Mouse (Mus musculus) gastrocnemius, postnatal 10 days (tissue): ENCODE data around the gene Dph2. TPM values are rescaled to one million over a fixed set of nuclear protein-coding genes. Genes with fewer than 3 reads are reported as not detected.

Experiments used
- total RNA-seq, 2 experiments: library from RNA; stranded (reverse); gene quantifications; 2 replicates each; pipeline ENCODE4 v1.2.3; 2021

The Dph2 gene
- total RNA-seq, 2 experiments from 2014 or later: 3.1 to 3.3 TPM

Other genes starting within 250 kb of the Dph2 start
- 10 to 100 TPM; 18.8 to 22.7 TPM for gene Dmap1, start 209.8 kb downstream of the Dph2 start, total RNA-seq
- not detected for gene Gm12845, start 167.6 kb downstream of the Dph2 start, total RNA-seq
- not detected for gene Klf17, start 126.4 kb downstream of the Dph2 start, total RNA-seq
- gene Slc6a9, start 57.5 kb downstream of the Dph2 start, total RNA-seq: 1 to 10 TPM; 5.6 to 6.7 TPM
- gene Ccdc24, start 19.5 kb downstream of the Dph2 start, total RNA-seq: under 1 TPM; 0.70 to 0.81 TPM
- 10 to 100 TPM; 12.3 to 15.0 TPM for gene B4galt2, start 8.5 kb downstream of the Dph2 start, total RNA-seq
- gene Atp6v0b, start 4.7 kb downstream of the Dph2 start, total RNA-seq: 10 to 100 TPM; 60.6 to 74.5 TPM
- gene Ipo13, start 23.0 kb upstream of the Dph2 start, total RNA-seq: 100 to 1,000 TPM; 146 to 154 TPM
- gene Artn, start 37.7 kb upstream of the Dph2 start, total RNA-seq: 1 to 10 TPM in 1 of 2 experiments, under 1 TPM in 1; 0.68 to 1.1 TPM
- gene St3gal3, start 242.9 kb upstream of the Dph2 start, total RNA-seq: 10 to 100 TPM; 40.9 to 48.9 TPM